Mouse (Mus musculus): Measurements from ENCODE around the gene Nr1h3.

Nr1h3 gene

GRCm38 (mm10) chr2:91139764-91140163 is 62.9 kb downstream of the Nr1h3 start:
- in situ Hi-C loops (cut with MseI, MboI): no loop called here

- in situ Hi-C loops (cut with MseI, MboI): no loop called here
These were observed 63.3 kb downstream of the Nr1h3 start for GRCm38 (mm10) chr2:91139311-91139710.

GRCm38 (mm10) chr2:91137481-91137880 is 65.2 kb downstream of the Nr1h3 start:
- in situ Hi-C loops (cut with MseI, MboI): no loop called here

GRCm38 (mm10) chr2:91136513-91137412 is 65.9 kb downstream of the Nr1h3 start:
- in situ Hi-C loops (cut with MseI, MboI): no loop called here

Measured in mouse trophoblast stem cell (cell line).